Mouse (Mus musculus): ENCODE measurements around the gene Carm1.

GRCm38 (mm10) chr9:21566538-21566937 lies 19.8 kb downstream of the Carm1 start:
- TF ChIP-seq POLR2A (IDR thresholded peaks at IDR 0.05; ENCODE audit: low read depth, low read length) (no peak), CTCF (conservative IDR thresholded peaks at IDR 0.05; ENCODE audit: insufficient read depth, insufficient read length, low read depth, low read length) (no peak)
